Mouse (Mus musculus) layer of hippocampus, adult 9-11 months (tissue): ENCODE data around the gene Nxph4.

Experiments
- DNase-seq: peaks from one replicate; pipeline ENCODE4 v3.0.0; 2022

Gene Nxph4

GRCm38 (mm10) chr10:127514764-127515163 lies 19.6 kb downstream of the Nxph4 start, which contains the start of gene Ndufa4l2:
Gene Ndufa4l2 (plus strand): TSS chr10:127514967.
- DNase-seq: no peak

- DNase-seq: no peak
These were observed 20.2 kb downstream of the Nxph4 start for GRCm38 (mm10) chr10:127514111-127514698.

- no peak for DNase-seq
These were observed 20.8 kb downstream of the Nxph4 start for GRCm38 (mm10) chr10:127513501-127514091.

- peak; percentile 91 for DNase-seq
These were observed 21.5 kb downstream of the Nxph4 start for GRCm38 (mm10) chr10:127512813-127513212.

- no peak for DNase-seq
These were observed 22.1 kb downstream of the Nxph4 start for GRCm38 (mm10) chr10:127512307-127512666.

- DNase-seq: peak; percentile 93
These were observed 22.6 kb downstream of the Nxph4 start for GRCm38 (mm10) chr10:127511634-127512306.

GRCm38 (mm10) chr10:127510895-127511617 lies 23.3 kb downstream of the Nxph4 start:
- no peak for DNase-seq

GRCm38 (mm10) chr10:127509837-127510701 lies 24.3 kb downstream of the Nxph4 start:
- peak; percentile 52 for DNase-seq

- peak; percentile 78 for DNase-seq
These were observed 25.1 kb downstream of the Nxph4 start for GRCm38 (mm10) chr10:127509051-127509836.

- peak; percentile 68 for DNase-seq
These were observed 26.1 kb downstream of the Nxph4 start for GRCm38 (mm10) chr10:127508239-127508638.

GRCm38 (mm10) chr10:127500894-127501893 lies 33.2 kb downstream of the Nxph4 start, which contains the start of gene Stac3:
Gene Stac3 (plus strand): TSS chr10:127501686.
- DNase-seq: no peak

- DNase-seq: no peak
These were observed 34.3 kb downstream of the Nxph4 start for GRCm38 (mm10) chr10:127500042-127500441.

GRCm38 (mm10) chr10:127499516-127499915 lies 34.8 kb downstream of the Nxph4 start:
- no peak for DNase-seq

GRCm38 (mm10) chr10:127496156-127496555 lies 38.2 kb downstream of the Nxph4 start:
- DNase-seq: no peak

GRCm38 (mm10) chr10:127492118-127492517 lies 42.2 kb downstream of the Nxph4 start:
- DNase-seq: no peak

- no peak for DNase-seq
These were observed 43.2 kb downstream of the Nxph4 start for GRCm38 (mm10) chr10:127491128-127491512.

- DNase-seq: no peak
These were observed 43.9 kb downstream of the Nxph4 start for GRCm38 (mm10) chr10:127490160-127491127.

- no peak for DNase-seq
These were observed 45.5 kb downstream of the Nxph4 start for GRCm38 (mm10) chr10:127488856-127489255.

- no peak for DNase-seq
These were observed 49.1 kb downstream of the Nxph4 start for GRCm38 (mm10) chr10:127485235-127485634.
